Mouse (Mus musculus) testis, adult 2 months (tissue): ENCODE measurements at regions not wholly inside any gene's neighbourhood (a gene's known extent, or its start where the extent isn't known, plus 50 kb on each side); places are given as distances from the start of the nearest gene placed in this dataset.

ENCODE experiments used
- CTCF ChIP-seq: fragments of 200-500 bp; IDR thresholded peaks from 2 replicates; pipeline ENCODE4 v1.5.1; 2012; ENCODE audit warnings: low read depth, mild to moderate bottlenecking, inconsistent platforms, low read length, moderate library complexity; ENCODE audit not compliant: control insufficient read depth, insufficient read depth, insufficient replicate concordance
- POLR2A ChIP-seq: fragments of 200-500 bp; IDR thresholded peaks from 2 replicates; pipeline ENCODE4 v1.6.1; 2012; ENCODE audit warnings: low read depth, mild to moderate bottlenecking, inconsistent platforms, low read length, moderate library complexity; ENCODE audit not compliant: control insufficient read depth

GRCm38 (mm10) chr1:35697834-35698500 is 370.2 kb upstream of the Hs6st1 start:
- no peak for TF ChIP-seq CTCF
- TF ChIP-seq POLR2A, result no peak
